Mouse (Mus musculus) kidney, postnatal 0 days (tissue): ENCODE measurements around the gene Cacfd1. TPM values are rescaled to one million over a fixed set of nuclear protein-coding genes. Genes with fewer than 3 reads are reported as not detected.

Experiments used
- ATAC-seq: fragments of 200-750 bp; cut with Nextera tagmentation; replicated peaks from 2 replicates; pipeline ENCODE4 v1.8.0; 2017; ENCODE audit warnings: low read depth, moderate number of reproducible peaks, moderate TSS enrichment, moderate library complexity; ENCODE audit not compliant: low FRiP score
- DNase-seq: peaks from one replicate; pipeline ENCODE4 v3.0.0-alpha.2; 2016; ENCODE audit warnings: low spot score
- H3K27ac ChIP-seq: fragments of 300-500 bp; sonication (generic); 2 replicates; pipeline ENCODE4 v1.5.1; 2014; ENCODE audit warnings: mild to moderate bottlenecking
- H3K27me3 ChIP-seq: fragments of 300-500 bp; sonication (generic); 2 replicates; pipeline ENCODE4 v1.6.1; 2014; ENCODE audit warnings: low read length, mixed read lengths; ENCODE audit not compliant: insufficient read depth
- H3K36me3 ChIP-seq: fragments of 300-500 bp; sonication (generic); 2 replicates; pipeline ENCODE4 v1.6.1; 2014; ENCODE audit warnings: low read length, mixed read lengths; ENCODE audit not compliant: insufficient read depth
- H3K4me1 ChIP-seq: fragments of 300-500 bp; sonication (generic); replicated peaks from 2 replicates; pipeline ENCODE4 v1.6.1; 2014; ENCODE audit warnings: antibody characterized with exemption, low read length, mixed read lengths; ENCODE audit not compliant: insufficient read depth
- H3K4me2 ChIP-seq: fragments of 300-500 bp; sonication (generic); 2 replicates; pipeline ENCODE4 v1.6.1; 2014; ENCODE audit warnings: mild to moderate bottlenecking, low read length, moderate library complexity, mixed read lengths
- H3K4me3 ChIP-seq: fragments of 300-500 bp; sonication (generic); replicated peaks from 2 replicates; pipeline ENCODE4 v1.5.1; 2014; ENCODE audit warnings: low read depth, low read length
- H3K9ac ChIP-seq: fragments of 300-500 bp; sonication (generic); 2 replicates; pipeline ENCODE4 v1.6.1; 2014; ENCODE audit warnings: low read depth, low read length
- H3K9me3 ChIP-seq: fragments of 300-500 bp; sonication (generic); replicated peaks from 2 replicates; pipeline ENCODE4 v1.6.1; 2016; ENCODE audit warnings: low read length, inconsistent platforms, mixed read lengths
- CTCF ChIP-seq: IDR thresholded peaks from 2 replicates; pipeline ENCODE4 v1.5.1; 2016; ENCODE audit warnings: antibody characterized with exemption, low read depth, mild to moderate bottlenecking, moderate library complexity
- WGBS: fragments of 180-500 bp; shearing (Covaris S2); extraction: QIAGEN DNeasy Blood & Tissue Kit; methylation state at CpG from one replicate; pipeline ENCODE4 v1.1.7; 2014; 5-methylcytosine and 5-hydroxymethylcytosine counted together
- polyA plus RNA-seq: library from polyadenylated mRNA; unstranded; fragments of >200 nt; fragmentation: Nextera tagmentation; extraction: Ambion mirVana; gene quantifications from 2 replicates; pipeline ENCODE4 v1.2.1, GENCODE M21; 2015

The Cacfd1 gene
- polyA plus RNA-seq, 1 experiment from 2014 or later: 41.5 TPM

DNA sequence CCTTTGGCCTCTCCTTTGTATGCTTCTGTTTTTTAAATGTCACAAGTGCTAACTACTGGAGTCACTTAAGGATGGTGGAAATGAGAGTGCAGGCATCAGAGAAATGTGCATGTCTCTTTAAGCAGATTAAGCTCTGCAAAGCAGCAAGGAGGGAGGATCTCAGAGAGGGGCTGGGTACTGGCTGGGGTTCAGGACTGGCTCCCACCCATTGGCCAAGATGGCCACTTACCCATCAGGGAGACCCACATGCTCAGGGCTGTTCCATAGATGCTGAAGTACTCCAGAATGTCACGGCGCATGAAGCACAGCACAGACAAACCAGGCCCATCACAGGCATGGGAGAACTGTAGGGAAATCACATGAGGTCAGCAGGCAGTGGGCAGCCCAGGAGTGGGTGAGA, 57.4 kb downstream of the Cacfd1 start:
- Histone ChIP-seq H3K4me3 (no peak overlapping the region), H3K4me2 (no peak overlapping the region)
- 95% methylated on average over 2 of the region's 2 CpGs for WGBS

GRCm38 (mm10) chr2:27067996-27068395, 58.3 kb downstream of the Cacfd1 start:
- DNase-seq (no peak), ATAC-seq (no peak)
- Histone ChIP-seq H3K9ac (no peak overlapping the region), H3K27ac (no peak overlapping the region), H3K4me3 (no peak overlapping the region), H3K36me3 (no peaks in the 10 kb centered on the region), H3K27me3 (no peaks in the 10 kb centered on the region), H3K9me3 (no peaks in the 10 kb centered on the region), H3K4me2 (no peak overlapping the region), H3K4me1 (no peaks in the 10 kb centered on the region)
- no peak for TF ChIP-seq CTCF
- 46% methylated on average over 2 of the region's 2 CpGs for WGBS

More for the DNA sequence above, 57.4 kb downstream of the Cacfd1 start:
- Histone ChIP-seq H3K27ac (no peak overlapping the region), H3K27me3 (no peaks in the 10 kb centered on the region), H3K9me3 (no peaks in the 10 kb centered on the region), H3K4me1 (no peaks in the 10 kb centered on the region), H3K9ac (no peak overlapping the region), H3K36me3 (no peaks in the 10 kb centered on the region)
- no peak for DNase-seq
- ATAC-seq: no peak
- TF ChIP-seq CTCF: no peak

- no peak for ATAC-seq
These were observed 59.9 kb downstream of the Cacfd1 start for GRCm38 (mm10) chr2:27069646-27070045.

DNA sequence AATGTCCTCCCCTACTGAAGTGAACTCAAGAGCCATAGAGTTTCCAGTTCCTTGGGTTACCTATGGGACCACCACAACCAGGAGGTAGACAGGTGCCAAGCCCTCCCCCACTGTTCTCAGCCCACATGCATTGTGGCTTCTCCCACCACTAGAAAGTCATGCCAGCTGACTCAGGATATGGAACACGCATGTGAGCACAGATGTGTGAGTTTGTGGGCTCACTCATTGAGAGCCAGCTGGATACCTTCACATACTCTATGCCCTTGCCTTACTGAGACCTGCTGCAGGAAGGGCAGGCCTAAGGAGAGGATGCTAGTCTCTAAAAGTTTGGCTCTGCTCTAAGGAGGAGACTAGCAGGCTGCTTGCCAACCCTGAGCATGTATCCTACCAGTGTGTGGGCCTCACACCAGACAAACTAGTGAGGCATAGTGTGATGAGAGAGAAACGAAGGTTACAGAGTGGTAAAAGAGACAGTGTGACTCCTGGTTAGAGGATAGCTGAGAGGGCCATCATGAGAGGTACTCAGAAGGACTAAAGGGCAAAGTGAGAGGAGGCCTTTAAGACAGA, 60.6 kb downstream of the Cacfd1 start:
- Histone ChIP-seq H3K27ac (no peak overlapping the region), H3K9me3 (no peaks in the 10 kb centered on the region), H3K4me1 (0 out of 2 replicates have a peak, but pooled peaks cover 5% of the 10 kb centered on the region), H3K9ac (no peak overlapping the region), H3K4me3 (no peak overlapping the region), H3K4me2 (no peak overlapping the region), H3K27me3 (no peaks in the 10 kb centered on the region), H3K36me3 (no peaks in the 10 kb centered on the region)
- ATAC-seq: no peak
- WGBS: 85% methylated on average over 2 of the region's 2 CpGs
- no peak for DNase-seq
- TF ChIP-seq CTCF: no peak

More at GRCm38 (mm10) chr2:27069646-27070045, 59.9 kb downstream of the Cacfd1 start:
- H3K9me3 ChIP-seq: no peaks in the 10 kb centered on the region
- H3K27me3 ChIP-seq: no peaks in the 10 kb centered on the region
- 57% methylated on average over 3 of the region's 3 CpGs for WGBS
- H3K9ac ChIP-seq: no peak overlapping the region
- no peak overlapping the region for H3K27ac ChIP-seq
- no peaks in the 10 kb centered on the region for H3K4me1 ChIP-seq
- DNase-seq: no peak
- no peak for TF ChIP-seq CTCF
- H3K4me2 ChIP-seq: no peak overlapping the region
- H3K4me3 ChIP-seq: no peak overlapping the region
- H3K36me3 ChIP-seq: no peaks in the 10 kb centered on the region

Other genes starting within 250 kb of the Cacfd1 start
- not detected in 2 replicates for gene Abo, start 144.9 kb upstream of the Cacfd1 start, polyA plus RNA-seq
- 19.6 and 21.2 TPM in 2 replicates for gene Surf6, start 107.0 kb upstream of the Cacfd1 start, polyA plus RNA-seq
- gene Med22, start 99.2 kb upstream of the Cacfd1 start, polyA plus RNA-seq: 38.6 and 42.2 TPM in 2 replicates
- 668 and 686 TPM in 2 replicates for gene Rpl7a, start 99.2 kb upstream of the Cacfd1 start, polyA plus RNA-seq
- 37.2 and 39.4 TPM in 2 replicates for gene Surf2, start 93.6 kb upstream of the Cacfd1 start, polyA plus RNA-seq
- gene Surf1, start 93.4 kb upstream of the Cacfd1 start, polyA plus RNA-seq: 62.5 and 64.1 TPM in 2 replicates
- gene Surf4, start 76.0 kb upstream of the Cacfd1 start, polyA plus RNA-seq: 186 and 216 TPM in 2 replicates
- 0.07 and 0.27 TPM in 2 replicates for gene Stkld1, start 75.9 kb upstream of the Cacfd1 start, polyA plus RNA-seq
- gene Rexo4, start 45.5 kb upstream of the Cacfd1 start, polyA plus RNA-seq: 34.3 TPM in 2 replicates
- gene Adamts13, start 36.5 kb upstream of the Cacfd1 start, polyA plus RNA-seq: 0.04 and 0.13 TPM in 2 replicates
- gene Slc2a6, start 18.1 kb downstream of the Cacfd1 start, polyA plus RNA-seq: 0.49 and 0.51 TPM in 2 replicates
- gene Mymk, start 62.3 kb downstream of the Cacfd1 start, polyA plus RNA-seq: 0.11 TPM in 1 of 2 replicates, not detected in the other
- gene Adamtsl2, start 69.5 kb downstream of the Cacfd1 start, polyA plus RNA-seq: 0.80 and 0.83 TPM in 2 replicates
- gene Fam163b, start 132.6 kb downstream of the Cacfd1 start, polyA plus RNA-seq: not detected in 2 replicates
- gene Dbh, start 155.3 kb downstream of the Cacfd1 start, polyA plus RNA-seq: 0.05 and 0.38 TPM in 2 replicates
- 48.6 and 63.5 TPM in 2 replicates for gene Sardh, start 238.4 kb downstream of the Cacfd1 start, polyA plus RNA-seq